42 mouse cellular contexts compared by ENCODE assay signal in genomic region chr17:33873537-33873936, GRCm38 (mm10). TPM values are rescaled to one million over a fixed set of nuclear protein-coding genes. Genes with fewer than 3 reads are reported as not detected.
"Had no signal": no experiment of that assay in that cellular context is flagged by ENCODE, and none has a peak within 500 bp of the region (broad histone marks: within the 10 kb centered on the region; RNA-seq: fewer than 3 reads in every experiment).

Gm7029 (plus strand) TSS chr17:33873837.

RNA-seq across cellular contexts. Expression of gene Gm7029, which starts in this region (rescaled TPM):
- total RNA-seq: heart, postnatal 10 days; heart, postnatal 14 days; heart, postnatal 25 days; heart, postnatal 36 days; heart, postnatal 4 days; hematopoietic stem cell, adult 5-6 weeks; hindbrain, postnatal 0 days; layer of hippocampus, adult 18-20 months; layer of hippocampus, adult 2 months; layer of hippocampus, adult 8-10 months; layer of hippocampus, postnatal 10 days; layer of hippocampus, postnatal 14 days; layer of hippocampus, postnatal 25 days; layer of hippocampus, postnatal 36 days; left cerebral cortex, adult 18-20 months; left cerebral cortex, adult 2 months; left cerebral cortex, adult 8-10 months had no signal
- polyA plus RNA-seq: heart, embryonic 11.5 days; heart, embryonic 12.5 days; heart, embryonic 13.5 days; heart, embryonic 14.5 days; heart, embryonic 15.5 days; heart, embryonic 16.5 days; heart, postnatal 0 days; hindbrain, embryonic 10.5 days; hindbrain, embryonic 11.5 days; hindbrain, embryonic 12.5 days; hindbrain, embryonic 13.5 days; hindbrain, embryonic 14.5 days; hindbrain, embryonic 15.5 days; hindbrain, embryonic 16.5 days; hindbrain, postnatal 0 days; inflammation-experienced regulatory T-cells, adult 6 months; intestine, embryonic 14.5 days; intestine, embryonic 15.5 days; intestine, embryonic 16.5 days; intestine, postnatal 0 days; kidney, adult 2 months; kidney, embryonic 14.5 days; kidney, embryonic 15.5 days; kidney, embryonic 16.5 days; kidney, postnatal 0 days; large intestine, adult 2 months had no signal
